Mouse (Mus musculus) intestine, postnatal 0 days (tissue): ENCODE results near the gene Klc1. TPM values are rescaled to one million over a fixed set of nuclear protein-coding genes. Genes with fewer than 3 reads are reported as not detected.

Experiments used
- ATAC-seq: fragments of 200-750 bp; cut with Nextera tagmentation; 2 replicates; pipeline ENCODE4 v1.8.0; 2017; ENCODE audit warnings: mild to moderate bottlenecking, moderate TSS enrichment, moderate library complexity
- H3K27ac ChIP-seq: fragments of 300-500 bp; sonication (generic); 2 replicates; pipeline ENCODE4 v1.5.1; 2014; ENCODE audit warnings: mild to moderate bottlenecking, low read depth, low read length, moderate library complexity
- H3K27me3 ChIP-seq: fragments of 300-500 bp; sonication (generic); replicated peaks from 2 replicates; pipeline ENCODE4 v1.6.1; 2014; ENCODE audit warnings: low read length, mixed read lengths; ENCODE audit not compliant: control insufficient read depth, insufficient read depth
- H3K36me3 ChIP-seq: fragments of 300-500 bp; sonication (generic); 2 replicates; pipeline ENCODE4 v1.6.1; 2014; ENCODE audit warnings: mild to moderate bottlenecking, moderate library complexity; ENCODE audit not compliant: control insufficient read depth, insufficient read depth
- H3K4me1 ChIP-seq: fragments of 300-500 bp; sonication (generic); replicated peaks from 2 replicates; pipeline ENCODE4 v1.6.1; 2014; ENCODE audit warnings: antibody characterized with exemption, low read length, mixed read lengths; ENCODE audit not compliant: control insufficient read depth, insufficient read depth
- H3K4me2 ChIP-seq: fragments of 300-500 bp; sonication (generic); replicated peaks from 2 replicates; pipeline ENCODE4 v1.6.1; 2014; ENCODE audit warnings: low read depth, mild to moderate bottlenecking, moderate library complexity
- H3K4me3 ChIP-seq: fragments of 300-500 bp; sonication (generic); 2 replicates; pipeline ENCODE4 v1.5.1; 2014; ENCODE audit warnings: low read depth, low read length
- H3K9ac ChIP-seq: fragments of 300-500 bp; sonication (generic); 2 replicates; pipeline ENCODE4 v1.6.1; 2014; ENCODE audit warnings: mild to moderate bottlenecking, low read depth, low read length
- H3K9me3 ChIP-seq: fragments of 300-500 bp; sonication (generic); 2 replicates; pipeline ENCODE4 v1.6.1; 2016; ENCODE audit warnings: mixed run types; ENCODE audit not compliant: control insufficient read depth
- CTCF ChIP-seq: sonication (generic); IDR thresholded peaks from 2 replicates; pipeline ENCODE4 v1.5.1; 2016; ENCODE audit warnings: low read depth, mild to moderate bottlenecking, control low read depth, antibody characterized with exemption, moderate library complexity
- WGBS: fragments of 180-500 bp; shearing (Covaris S2); extraction: QIAGEN DNeasy Blood & Tissue Kit; methylation state at CpG from one replicate; pipeline ENCODE4 v1.1.7; 2014; 5-methylcytosine and 5-hydroxymethylcytosine counted together
- polyA plus RNA-seq: library from polyadenylated mRNA; unstranded; fragments of >200 nt; fragmentation: Nextera tagmentation; extraction: Ambion mirVana; gene quantifications from 2 replicates; pipeline ENCODE4 v1.2.1, GENCODE M21; 2015

Gene Klc1
- polyA plus RNA-seq, 1 experiment from 2014 or later = 42.9 TPM

GRCm38 (mm10) chr12:111738754-111739153 is 19.9 kb upstream of the Klc1 start:
- Histone ChIP-seq H3K9ac (no peak overlapping the region), H3K27ac (no peak overlapping the region), H3K27me3 (no peaks in the 10 kb centered on the region), H3K9me3 (no peaks in the 10 kb centered on the region), H3K4me1 (no peaks in the 10 kb centered on the region), H3K36me3 (0 out of 2 replicates have a peak, but pooled peaks cover 4% of the 10 kb centered on the region), H3K4me3 (no peak overlapping the region), H3K4me2 (no peak overlapping the region)
- no peak for ATAC-seq
- TF ChIP-seq CTCF = peak; percentile 75
- WGBS = 27% methylated on average over 3 of the region's 3 CpGs

- Histone ChIP-seq H3K4me1 (0 out of 2 replicates have a peak, but pooled peaks cover 10% of the 10 kb centered on the region), H3K9ac (no peak overlapping the region), H3K4me3 (no peak overlapping the region), H3K36me3 (no peaks in the 10 kb centered on the region), H3K27ac (no peak overlapping the region), H3K27me3 (no peaks in the 10 kb centered on the region), H3K4me2 (no peak overlapping the region), H3K9me3 (no peaks in the 10 kb centered on the region)
- WGBS = 76% methylated on average over 8 of the region's 8 CpGs
- ATAC-seq = no peak
- no peak for TF ChIP-seq CTCF
Observed at GRCm38 (mm10) chr12:111741338-111741737, 17.3 kb upstream of the Klc1 start.

GRCm38 (mm10) chr12:111743419-111743818 is 15.2 kb upstream of the Klc1 start:
- no peak for ATAC-seq
- H3K36me3 ChIP-seq = no peaks in the 10 kb centered on the region
- H3K9ac ChIP-seq = no peak overlapping the region
- H3K4me3 ChIP-seq = no peak overlapping the region
- 62% methylated on average over 2 of the region's 2 CpGs for WGBS
- no peak overlapping the region for H3K27ac ChIP-seq
- no peak overlapping the region for H3K4me2 ChIP-seq
- H3K9me3 ChIP-seq = no peaks in the 10 kb centered on the region
- no peak for TF ChIP-seq CTCF
- H3K27me3 ChIP-seq = no peaks in the 10 kb centered on the region
- 0 out of 2 replicates have a peak, but pooled peaks cover 10% of the 10 kb centered on the region for H3K4me1 ChIP-seq

- WGBS = 70% methylated on average over 11 of the region's 11 CpGs
- 0 out of 2 replicates have a peak, but pooled peaks cover 10% of the 10 kb centered on the region for H3K4me1 ChIP-seq
- no peak overlapping the region for H3K4me2 ChIP-seq
- no peaks in the 10 kb centered on the region for H3K27me3 ChIP-seq
- no peak overlapping the region; the same call in 1 of the 2 replicates for H3K27ac ChIP-seq
- H3K9ac ChIP-seq = no peak overlapping the region
- no peak overlapping the region for H3K4me3 ChIP-seq
- no peak for TF ChIP-seq CTCF
- H3K36me3 ChIP-seq = no peaks in the 10 kb centered on the region
- no peak for ATAC-seq
- H3K9me3 ChIP-seq = no peaks in the 10 kb centered on the region
Observed at GRCm38 (mm10) chr12:111743981-111744423, 14.6 kb upstream of the Klc1 start.

- Histone ChIP-seq H3K36me3 (no peaks in the 10 kb centered on the region), H3K27me3 (no peaks in the 10 kb centered on the region), H3K4me3 (no peak overlapping the region), H3K27ac (peak overlapping the region; percentile 46; the same call in 1 of the 2 replicates), H3K4me2 (no peak overlapping the region), H3K9me3 (no peaks in the 10 kb centered on the region), H3K9ac (no peak overlapping the region), H3K4me1 (0 out of 2 replicates have a peak, but pooled peaks cover 10% of the 10 kb centered on the region)
- 54% methylated on average over 6 of the region's 6 CpGs for WGBS
- no peak for TF ChIP-seq CTCF
- ATAC-seq = peak; percentile 43; the same call in 1 of the 2 replicates
Observed at GRCm38 (mm10) chr12:111745274-111745673, 13.4 kb upstream of the Klc1 start.

- H3K4me1 ChIP-seq = 0 out of 2 replicates have a peak, but pooled peaks cover 10% of the 10 kb centered on the region
- H3K9me3 ChIP-seq = no peaks in the 10 kb centered on the region
- 30% methylated on average over 5 of the region's 5 CpGs for WGBS
- no peaks in the 10 kb centered on the region for H3K36me3 ChIP-seq
- peak overlapping the region; percentile 46; the same call in 1 of the 2 replicates for H3K27ac ChIP-seq
- no peak overlapping the region for H3K9ac ChIP-seq
- peak; percentile 53; the same call in 1 of the 2 replicates for ATAC-seq
- no peaks in the 10 kb centered on the region for H3K27me3 ChIP-seq
- no peak for TF ChIP-seq CTCF
- no peak overlapping the region for H3K4me3 ChIP-seq
- H3K4me2 ChIP-seq = peak overlapping the region; percentile 30
Observed at GRCm38 (mm10) chr12:111746091-111746490, 12.6 kb upstream of the Klc1 start.

- H3K9me3 ChIP-seq = no peaks in the 10 kb centered on the region
- no peak overlapping the region for H3K27ac ChIP-seq
- H3K4me1 ChIP-seq = 0 out of 2 replicates have a peak, but pooled peaks cover 10% of the 10 kb centered on the region
- no peak for ATAC-seq
- TF ChIP-seq CTCF = no peak
- no peaks in the 10 kb centered on the region for H3K36me3 ChIP-seq
- no peaks in the 10 kb centered on the region for H3K27me3 ChIP-seq
- 83% methylated on average over 7 of the region's 7 CpGs for WGBS
- no peak overlapping the region for H3K4me2 ChIP-seq
- H3K4me3 ChIP-seq = no peak overlapping the region
- H3K9ac ChIP-seq = no peak overlapping the region
Observed at GRCm38 (mm10) chr12:111747421-111747820, 11.2 kb upstream of the Klc1 start.
